Mouse (Mus musculus) adrenal gland, adult 8-10 months (tissue): ENCODE measurements around the gene Sorl1. TPM values are rescaled to one million over a fixed set of nuclear protein-coding genes. Genes with fewer than 3 reads are reported as not detected.

Experiments used
- total RNA-seq, 4 experiments: library from RNA; stranded (reverse); gene quantifications; 2 replicates each; pipeline ENCODE4 v1.2.4; 2022

Gene Sorl1
- total RNA-seq, 4 experiments from 2014 or later = 14.1 to 41.2 (median 31.8) TPM

Other genes with a start within 250 kb of the Sorl1 start
- gene Sc5d, start 140.0 kb upstream of the Sorl1 start, total RNA-seq = 100 to 1,000 TPM in 1 of 4 experiments, 10 to 100 TPM in 3; 66.2 to 126 (median 84.4) TPM